Mouse (Mus musculus) midbrain, postnatal 0 days (tissue): Measurements from ENCODE around the gene Adal. TPM values are rescaled to one million over a fixed set of nuclear protein-coding genes. Genes with fewer than 3 reads are reported as not detected.
"Not testable (repeated sequence)": the region's sequence is repeated elsewhere in the genome, so short reads cannot be mapped to it uniquely, and the experiment has no call there.

Experiments used
- ATAC-seq: fragments of 200-750 bp; cut with Nextera tagmentation; 2 replicates; pipeline ENCODE4 v1.8.0; 2017; ENCODE audit warnings: moderate number of reproducible peaks, mild to moderate bottlenecking, moderate TSS enrichment, moderate library complexity; ENCODE audit not compliant: low FRiP score
- DNase-seq: peaks from one replicate; pipeline ENCODE4 v3.0.0-alpha.2; 2015; ENCODE audit warnings: low spot score
- H3K27ac ChIP-seq: fragments of 300-500 bp; sonication (generic); 2 replicates; pipeline ENCODE4 v1.5.1; 2014; ENCODE audit warnings: low read depth, mild to moderate bottlenecking, low read length, mixed read lengths
- H3K27me3 ChIP-seq: fragments of 300-500 bp; sonication (generic); 2 replicates; pipeline ENCODE4 v1.6.1; 2014; ENCODE audit warnings: low read length, control low read depth, mixed read lengths; ENCODE audit not compliant: insufficient read depth
- H3K36me3 ChIP-seq: fragments of 300-500 bp; sonication (generic); 2 replicates; pipeline ENCODE4 v1.6.1; 2014; ENCODE audit warnings: low read length, control low read depth, mixed read lengths; ENCODE audit not compliant: insufficient read depth
- H3K4me1 ChIP-seq: fragments of 300-500 bp; sonication (generic); 2 replicates; pipeline ENCODE4 v1.6.1; 2014; ENCODE audit warnings: mild to moderate bottlenecking, control low read depth, antibody characterized with exemption, low read length, mixed read lengths; ENCODE audit not compliant: insufficient read depth
- H3K4me2 ChIP-seq: fragments of 300-500 bp; sonication (generic); 2 replicates; pipeline ENCODE4 v1.6.1; 2014; ENCODE audit warnings: low read depth, mild to moderate bottlenecking, low read length, mixed read lengths; ENCODE audit not compliant: poor library complexity, severe bottlenecking
- H3K4me3 ChIP-seq: fragments of 300-500 bp; sonication (generic); 2 replicates; pipeline ENCODE4 v1.5.1; 2014; ENCODE audit warnings: low read depth, mild to moderate bottlenecking, low read length, moderate library complexity
- H3K9ac ChIP-seq: fragments of 300-500 bp; sonication (generic); replicated peaks from 2 replicates; pipeline ENCODE4 v1.6.1; 2014; ENCODE audit warnings: mild to moderate bottlenecking, low read length, moderate library complexity, mixed read lengths; ENCODE audit not compliant: poor library complexity, severe bottlenecking
- H3K9me3 ChIP-seq: fragments of 300-500 bp; sonication (generic); 2 replicates; pipeline ENCODE4 v1.6.1; 2016; ENCODE audit warnings: low read length, control low read depth
- CTCF ChIP-seq: IDR thresholded peaks from 2 replicates; pipeline ENCODE4 v1.5.1; 2016; ENCODE audit warnings: antibody characterized with exemption, mild to moderate bottlenecking
- WGBS: fragments of 180-500 bp; shearing (Covaris S2); extraction: QIAGEN DNeasy Blood & Tissue Kit; methylation state at CpG from one replicate; pipeline ENCODE4 v1.1.7; 2014; 5-methylcytosine and 5-hydroxymethylcytosine counted together
- polyA plus RNA-seq: library from polyadenylated mRNA; unstranded; fragments of >200 nt; fragmentation: Nextera tagmentation; extraction: Ambion mirVana; gene quantifications from 2 replicates; pipeline ENCODE4 v1.2.1, GENCODE M21; 2015
- total RNA-seq: library from RNA; depleted of rRNA; stranded (reverse); fragments of >200 nt; gene quantifications from 2 replicates; pipeline ENCODE4 v1.2.3, GENCODE M21; 2014; rRNA removed

Adal gene
- total RNA-seq (17.1 and 21.7 TPM in 2 replicates), polyA plus RNA-seq (18.2 and 19.1 TPM in 2 replicates)

DNA sequence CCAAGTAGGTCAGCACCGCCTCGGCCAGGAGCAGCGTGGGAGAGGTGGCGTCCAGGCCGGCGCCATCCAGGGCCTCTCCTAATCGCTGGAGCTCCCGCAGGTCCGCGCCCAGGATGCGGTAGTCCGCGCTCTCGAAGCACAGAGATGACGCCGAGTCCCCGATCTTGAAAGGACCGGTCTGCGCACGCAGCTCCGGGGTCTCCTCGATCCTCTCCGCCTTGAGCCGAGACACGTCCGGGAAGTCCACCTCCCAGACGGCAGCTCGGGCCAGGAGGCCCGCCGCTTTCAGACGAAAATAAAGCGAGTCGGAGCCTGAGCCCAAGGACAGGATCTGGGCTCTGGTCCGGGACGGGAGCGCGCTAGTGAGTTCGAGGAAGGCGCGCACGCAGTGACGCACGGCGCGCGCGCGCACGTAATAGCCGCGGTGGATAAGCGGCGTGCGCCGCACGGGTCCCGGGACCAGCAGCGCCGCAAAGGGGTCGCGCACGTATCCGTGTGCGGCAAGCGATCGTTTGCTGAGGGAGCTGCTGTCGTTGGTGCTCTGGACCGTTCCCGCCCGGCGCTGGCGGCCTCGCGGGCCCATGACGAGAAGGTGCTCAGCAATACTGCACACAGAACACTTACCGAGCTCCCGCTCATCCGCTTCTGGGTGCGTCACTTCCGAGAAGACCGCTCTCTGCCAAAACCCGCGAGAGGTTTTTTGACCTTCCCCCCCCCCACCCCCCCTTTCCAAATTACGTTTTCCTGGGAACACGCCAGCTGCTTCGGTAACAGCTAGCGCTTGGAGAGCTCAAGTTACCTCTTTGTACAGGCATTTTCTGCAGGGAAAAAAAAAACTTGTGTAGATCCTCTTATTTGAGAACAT lies at the start of gene Adal, which contains the start of gene Lcmt2:
Adal (plus strand) TSS at position 411 of the 865 bp plus-strand sequence.
Lcmt2 (minus strand) TSS at position 636 of the 865 bp plus-strand sequence.
- ATAC-seq: peak; percentile 95
- TF ChIP-seq CTCF: no peak

DNA sequence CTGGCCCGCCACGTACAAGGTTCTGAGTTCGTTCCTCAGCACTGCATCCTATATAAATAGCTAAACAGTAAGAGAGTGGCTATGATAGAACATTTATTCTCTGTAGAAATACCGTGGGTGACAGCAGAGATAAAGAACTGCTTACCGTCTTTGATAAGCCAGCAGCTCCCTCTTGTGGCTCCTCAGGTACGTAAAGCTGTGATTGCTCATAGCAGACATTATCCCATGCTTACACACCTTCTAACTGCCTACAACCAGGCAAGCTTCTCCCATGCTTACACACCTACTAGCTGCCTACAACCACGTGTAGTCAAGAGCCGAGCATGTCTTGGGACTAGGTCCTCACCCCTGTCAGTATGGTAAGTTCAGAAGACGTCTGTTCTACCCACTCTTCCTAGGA lies 38.2 kb upstream of the Adal start:
- Histone ChIP-seq H3K4me2 (no peak overlapping the region), H3K9ac (no peak overlapping the region), H3K27ac (no peak overlapping the region), H3K36me3 (no peaks in the 10 kb centered on the region), H3K9me3 (no peaks in the 10 kb centered on the region), H3K4me3 (no peak overlapping the region), H3K4me1 (no peaks in the 10 kb centered on the region), H3K27me3 (no peaks in the 10 kb centered on the region)
- DNase-seq (peak; percentile 82), ATAC-seq (no peak)
- WGBS: 25% methylated on average over 9 of the region's 9 CpGs
- peak; percentile 89 for TF ChIP-seq CTCF

More for the DNA sequence above, at the start of gene Adal, which contains the start of gene Lcmt2:
- H3K27ac ChIP-seq: peak within 1 kb of the TSS; percentile 97
- peaks cover 10% of the 10 kb centered on the region; the same call in 1 of the 2 replicates for H3K4me1 ChIP-seq
- 0 out of 2 replicates have a peak, but pooled peaks cover 9% of the 10 kb centered on the region for H3K36me3 ChIP-seq
- H3K9ac ChIP-seq: peak within 1 kb of the TSS; percentile 68
- no peaks in the 10 kb centered on the region for H3K27me3 ChIP-seq
- H3K4me3 ChIP-seq: peak within 1 kb of the TSS; percentile 52
- under 1% methylated on average over 85 of the region's 87 CpGs for WGBS
- H3K9me3 ChIP-seq: no peaks in the 10 kb centered on the region
- peak; percentile 95 for DNase-seq
- H3K4me2 ChIP-seq: peak within 1 kb of the TSS; percentile 80

DNA sequence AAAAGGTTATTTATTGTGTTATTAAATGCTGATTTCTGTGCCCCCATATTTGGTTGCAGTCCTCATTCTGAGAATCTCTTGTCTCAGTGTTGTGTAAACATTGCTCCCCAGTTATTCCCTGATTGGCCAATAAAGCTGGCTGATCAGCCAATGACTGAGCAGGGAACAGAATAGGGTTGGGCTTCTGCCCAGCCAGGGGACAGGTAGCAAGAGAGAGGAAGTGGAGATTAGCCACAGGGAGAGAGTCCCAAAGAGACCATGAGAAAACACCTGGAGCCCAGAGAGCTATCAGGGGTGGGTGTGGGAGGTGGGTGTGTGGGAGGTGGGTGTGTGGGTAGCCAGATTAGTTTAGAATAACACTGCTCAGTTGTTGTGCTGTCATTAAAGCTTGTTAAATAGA lies 34.3 kb upstream of the Adal start:
- no peak overlapping the region for H3K27ac ChIP-seq
- ATAC-seq: no peak

DNA sequence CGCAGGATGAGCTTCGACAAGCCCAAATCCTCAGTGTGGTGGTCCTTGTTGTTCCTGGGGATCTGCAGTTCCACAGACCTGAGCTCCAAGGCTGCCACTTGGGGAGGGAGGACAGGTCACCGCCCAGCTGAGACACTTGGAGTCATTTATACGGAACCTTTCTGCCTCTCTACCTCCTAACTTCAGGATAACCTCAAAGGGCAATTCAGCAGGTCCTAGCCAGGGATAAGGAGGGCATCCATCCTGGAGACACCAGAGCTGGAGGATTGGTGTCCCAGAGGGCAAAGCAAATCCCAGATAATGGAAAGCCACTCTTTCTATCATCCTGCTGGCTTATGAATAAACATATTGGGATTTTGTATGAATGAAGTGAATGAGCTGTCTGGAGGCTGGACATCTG lies 30.5 kb upstream of the Adal start, which contains the start of gene Tgm7:
Tgm7 (minus strand) TSS at position 101 of the 400 bp plus-strand sequence.
- Histone ChIP-seq H3K9ac (no peak within 1 kb of the TSS), H3K36me3 (no peaks in the 10 kb centered on the region), H3K27me3 (no peaks in the 10 kb centered on the region), H3K9me3 (no peaks in the 10 kb centered on the region), H3K27ac (no peak within 1 kb of the TSS), H3K4me3 (no peak within 1 kb of the TSS), H3K4me1 (no peaks in the 10 kb centered on the region), H3K4me2 (no peak within 1 kb of the TSS)
- 85% methylated on average over 4 of the region's 4 CpGs for WGBS
- ATAC-seq: no peak
- no peak for DNase-seq
- TF ChIP-seq CTCF: no peak

More for the DNA sequence above, 34.3 kb upstream of the Adal start:
- no peaks in the 10 kb centered on the region for H3K4me1 ChIP-seq
- H3K27me3 ChIP-seq: no peaks in the 10 kb centered on the region
- no peak overlapping the region for H3K9ac ChIP-seq
- no peaks in the 10 kb centered on the region for H3K36me3 ChIP-seq
- no peak for TF ChIP-seq CTCF
- no peak overlapping the region for H3K4me2 ChIP-seq
- H3K4me3 ChIP-seq: no peak overlapping the region
- no peak for DNase-seq
- no peaks in the 10 kb centered on the region for H3K9me3 ChIP-seq

DNA sequence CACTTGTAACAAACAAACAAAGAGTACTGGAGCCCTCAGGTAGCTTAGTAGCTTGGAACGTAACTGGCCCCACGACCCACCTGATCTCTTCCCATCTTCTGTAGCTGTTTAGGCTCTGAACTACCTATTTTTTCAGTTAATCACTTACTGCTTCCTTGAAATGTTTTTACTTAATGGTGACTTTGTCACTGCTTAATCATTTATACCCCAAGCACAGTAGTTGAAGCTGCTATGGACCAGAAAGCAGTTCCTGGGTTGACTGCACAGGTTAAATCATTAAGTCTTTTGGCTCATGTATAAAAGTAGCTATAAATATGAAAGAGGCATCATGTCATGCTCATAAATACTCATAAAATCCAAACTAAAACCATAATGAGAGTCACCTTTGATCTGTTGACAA lies 24.8 kb upstream of the Adal start:
- Histone ChIP-seq H3K27me3 (no peaks in the 10 kb centered on the region), H3K27ac (no peak overlapping the region), H3K36me3 (no peaks in the 10 kb centered on the region), H3K9me3 (no peaks in the 10 kb centered on the region), H3K4me2 (no peak overlapping the region), H3K9ac (no peak overlapping the region), H3K4me1 (no peaks in the 10 kb centered on the region), H3K4me3 (no peak overlapping the region)
- no peak for DNase-seq
- no peak for TF ChIP-seq CTCF
- ATAC-seq: no peak
- 98% methylated on average over 2 of the region's 2 CpGs for WGBS

DNA sequence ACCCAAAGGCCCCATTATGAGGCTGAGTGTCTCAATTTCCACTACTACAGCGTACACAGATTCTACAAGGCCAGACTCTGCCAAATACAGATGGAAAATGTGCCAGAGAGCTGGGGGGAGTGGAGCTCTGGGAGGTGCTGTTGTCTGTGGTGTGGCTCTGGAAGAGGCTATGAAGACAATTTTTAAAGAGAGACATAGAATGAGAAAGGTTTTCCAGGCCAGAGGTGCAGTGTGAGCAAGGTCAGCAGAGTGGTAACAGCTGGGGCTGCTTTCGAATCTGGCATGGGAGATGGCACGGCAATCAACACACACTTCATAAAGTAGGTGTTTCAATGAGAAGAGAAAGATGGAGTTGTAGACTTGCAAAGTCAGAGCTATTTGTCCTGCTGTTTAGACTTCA lies 21.0 kb upstream of the Adal start:
- ATAC-seq: no peak
- Histone ChIP-seq H3K4me3 (no peak overlapping the region), H3K27ac (no peak overlapping the region), H3K9me3 (no peaks in the 10 kb centered on the region), H3K27me3 (no peaks in the 10 kb centered on the region), H3K9ac (no peak overlapping the region), H3K4me1 (no peaks in the 10 kb centered on the region), H3K4me2 (no peak overlapping the region), H3K36me3 (no peaks in the 10 kb centered on the region)
- TF ChIP-seq CTCF: no peak
- WGBS: 89% methylated on average over 3 of the region's 3 CpGs
- DNase-seq: no peak

DNA sequence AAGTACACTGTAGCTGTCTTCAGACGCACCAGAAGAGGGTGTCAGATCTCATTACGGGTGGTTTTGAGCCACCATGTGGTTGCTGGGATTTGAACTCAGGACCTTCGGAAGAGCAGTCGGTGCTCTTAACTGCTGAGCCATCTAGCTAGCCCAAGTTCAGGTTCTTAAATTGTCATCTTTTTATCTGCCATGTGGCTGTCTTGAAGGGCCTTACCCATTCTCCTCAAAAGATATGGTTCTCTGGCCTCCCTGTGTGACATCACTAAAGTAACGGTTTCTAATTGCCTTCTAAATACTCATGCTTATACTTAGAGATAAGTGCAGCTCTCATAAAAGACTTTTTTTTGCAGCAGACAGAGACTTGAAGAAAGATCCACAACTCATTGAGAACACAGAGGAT lies 13.9 kb upstream of the Adal start:
- not testable (repeated sequence) for H3K4me1 ChIP-seq

More for the DNA sequence above, 13.9 kb upstream of the Adal start:
- H3K36me3 ChIP-seq, DNase-seq, H3K9me3 ChIP-seq, H3K4me2 ChIP-seq, H3K9ac ChIP-seq, H3K27me3 ChIP-seq, ATAC-seq, H3K27ac ChIP-seq, H3K4me3 ChIP-seq: not testable (repeated sequence)
- WGBS: 90% methylated on average over 5 of the region's 5 CpGs
